Mouse (Mus musculus) telencephalon, adult 2 months (tissue): ENCODE results near the gene Cfap44.

Experiments used
- DNase-seq: peaks from one replicate; pipeline ENCODE4 v3.0.0-alpha.2; 2011; ENCODE audit warnings: low read depth, low spot score

The Cfap44 gene

DNA sequence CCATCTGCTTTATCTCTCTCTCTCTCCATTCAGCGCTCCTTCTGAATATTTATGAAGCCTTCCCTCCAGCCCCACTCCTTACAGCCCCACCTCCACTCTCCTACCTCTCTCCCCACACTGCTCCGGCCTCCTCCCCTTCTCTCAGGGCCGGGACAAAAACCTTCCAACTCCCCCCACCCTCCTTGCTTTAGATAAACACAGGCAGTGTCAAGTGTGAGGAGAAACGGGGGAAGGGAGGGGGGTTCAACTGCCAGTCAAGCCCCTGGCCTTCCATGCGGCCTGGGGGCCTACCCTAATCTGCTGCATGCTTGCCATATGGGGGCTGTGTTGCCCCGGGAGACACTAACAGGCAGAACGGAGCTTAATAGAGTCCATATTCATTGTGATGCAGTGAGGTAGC lies 136.2 kb downstream of the Cfap44 start:
- no peak for DNase-seq

DNA sequence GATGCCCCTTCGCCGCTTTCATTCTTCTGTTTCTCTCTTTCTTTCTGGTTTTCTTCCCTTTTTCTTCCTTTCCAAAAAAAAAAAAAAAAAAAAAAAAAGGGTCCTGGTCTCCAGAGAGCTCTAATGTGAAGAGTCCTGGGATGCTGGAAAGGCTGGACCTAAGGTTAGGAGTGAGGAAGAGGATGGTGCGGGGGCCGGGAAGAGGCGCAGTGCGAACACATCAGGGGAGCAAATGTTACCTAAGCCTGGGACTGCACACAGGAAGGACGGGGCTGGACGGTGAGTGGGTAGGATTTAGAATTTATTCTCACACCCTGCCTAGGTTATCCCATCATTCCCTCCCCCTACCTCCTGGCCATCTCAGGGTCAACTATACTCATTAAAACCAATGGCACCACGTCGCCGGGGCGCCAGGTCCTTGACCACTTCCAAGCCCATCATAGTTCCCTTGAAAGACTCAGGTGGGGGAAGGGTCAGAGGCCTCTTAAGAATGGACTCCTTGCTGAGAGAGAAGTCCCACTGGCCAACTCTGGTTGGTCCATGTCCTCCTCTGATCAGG lies 136.7 kb downstream of the Cfap44 start:
- no peak for DNase-seq
